Mouse (Mus musculus) small intestine, adult 2 months (tissue): ENCODE data around the gene Olfml3.

Experiments used
- CTCF ChIP-seq: fragments of 200-500 bp; IDR thresholded peaks from 2 replicates; pipeline ENCODE4 v1.5.1; 2012; ENCODE audit warnings: low read depth, mild to moderate bottlenecking, control low read depth, inconsistent platforms, low read length, moderate library complexity, mixed read lengths; ENCODE audit not compliant: insufficient replicate concordance, insufficient read length; ENCODE audit errors: extremely low read depth
- POLR2A ChIP-seq: fragments of 200-500 bp; IDR thresholded peaks from 2 replicates; pipeline ENCODE4 v1.6.1; 2012; ENCODE audit warnings: low read depth, mild to moderate bottlenecking, control low read depth, inconsistent platforms, low read length, moderate library complexity

DNA sequence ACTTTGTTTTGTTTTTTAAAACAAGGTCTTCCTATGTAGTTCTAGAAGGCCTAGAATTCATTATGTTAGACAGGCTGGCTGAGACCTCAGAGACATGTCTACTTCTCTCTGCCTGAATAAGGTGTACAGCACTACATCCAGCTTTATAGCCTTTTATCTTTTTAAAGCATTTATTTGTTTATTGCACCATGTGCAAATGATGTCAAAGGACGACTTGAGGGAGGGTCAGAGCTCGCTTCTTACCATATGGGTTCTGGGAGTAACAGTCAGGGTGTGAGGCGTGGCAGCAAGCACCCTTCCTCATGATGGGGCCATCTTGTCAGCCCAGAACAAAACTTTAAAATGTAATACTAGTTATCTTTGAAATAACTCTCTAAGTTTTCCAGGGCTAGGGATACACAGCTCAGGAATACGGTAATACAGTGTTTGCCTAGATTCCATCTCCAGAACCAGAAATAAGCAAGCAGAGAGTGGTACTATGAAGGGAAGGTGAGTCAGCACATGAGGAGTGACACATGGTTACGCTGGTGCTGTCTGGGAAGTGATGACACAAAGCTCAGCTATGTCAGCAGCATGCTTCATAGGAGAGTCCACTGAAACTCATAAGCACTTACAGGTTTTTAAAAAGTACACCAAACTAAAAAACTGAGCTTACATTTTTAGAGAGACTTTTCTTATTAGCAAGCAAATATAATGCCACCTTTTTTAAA lies 21.6 kb upstream of the Olfml3 start:
- no peak for TF ChIP-seq POLR2A
- TF ChIP-seq CTCF: no peak
